Mouse (Mus musculus): Measurements from ENCODE around the gene Rasl10a.
"Not testable (repeated sequence)": the region's sequence is repeated elsewhere in the genome, so short reads cannot be mapped to it uniquely, and the experiment has no call there.

Gene Rasl10a

GRCm38 (mm10) chr11:5074882-5075281 is 17.0 kb downstream of the Rasl10a start:
- peak; percentile 40 for DNase-seq (ENCODE audit: extremely low spot score)

GRCm38 (mm10) chr11:5075760-5076159 is 17.8 kb downstream of the Rasl10a start:
- no peak for DNase-seq (ENCODE audit: extremely low spot score)

GRCm38 (mm10) chr11:5076843-5077242 is 18.9 kb downstream of the Rasl10a start:
- not testable (repeated sequence) for DNase-seq (ENCODE audit: extremely low spot score)

GRCm38 (mm10) chr11:5089147-5089546 is 31.2 kb downstream of the Rasl10a start:
- no peak for DNase-seq (ENCODE audit: extremely low spot score)

- DNase-seq (ENCODE audit: extremely low spot score) = no peak
Measured at GRCm38 (mm10) chr11:5091706-5092105, 33.8 kb downstream of the Rasl10a start.

- no peak for DNase-seq (ENCODE audit: extremely low spot score)
Measured at GRCm38 (mm10) chr11:5095877-5096276, 37.9 kb downstream of the Rasl10a start.

- DNase-seq (ENCODE audit: extremely low spot score) = no peak
Measured at GRCm38 (mm10) chr11:5096480-5097020, 38.6 kb downstream of the Rasl10a start.

- DNase-seq (ENCODE audit: extremely low spot score) = peak; percentile 41
Measured at GRCm38 (mm10) chr11:5098035-5098735, 40.3 kb downstream of the Rasl10a start.

- peak; percentile 99 for DNase-seq (ENCODE audit: extremely low spot score)
Measured at GRCm38 (mm10) chr11:5098736-5099542, 41.0 kb downstream of the Rasl10a start, which contains the start of the genes Rhbdd3 and Ewsr1. Gene Rhbdd3 (plus strand): TSS chr11:5098926. Gene Ewsr1 (minus strand): TSS chr11:5099266.

- DNase-seq (ENCODE audit: extremely low spot score) = peak; percentile 90
Measured at GRCm38 (mm10) chr11:5099576-5100183, 41.8 kb downstream of the Rasl10a start.

GRCm38 (mm10) chr11:5100283-5100682 is 42.4 kb downstream of the Rasl10a start:
- no peak for DNase-seq (ENCODE audit: extremely low spot score)

GRCm38 (mm10) chr11:5100801-5101200 is 42.9 kb downstream of the Rasl10a start:
- DNase-seq (ENCODE audit: extremely low spot score) = no peak

GRCm38 (mm10) chr11:5101641-5102040 is 43.7 kb downstream of the Rasl10a start:
- DNase-seq (ENCODE audit: extremely low spot score) = no peak

- no peak for DNase-seq (ENCODE audit: extremely low spot score)
Measured at GRCm38 (mm10) chr11:5102384-5102783, 44.5 kb downstream of the Rasl10a start.

GRCm38 (mm10) chr11:5103986-5104509 is 46.1 kb downstream of the Rasl10a start:
- no peak for DNase-seq (ENCODE audit: extremely low spot score)

- no peak for DNase-seq (ENCODE audit: extremely low spot score)
Measured at GRCm38 (mm10) chr11:5109441-5109840, 51.5 kb downstream of the Rasl10a start.

Measured in embryo, embryonic 9.5 days (tissue).